Mouse (Mus musculus): ENCODE data around the gene Rps3. TPM values are rescaled to one million over a fixed set of nuclear protein-coding genes. Genes with fewer than 3 reads are reported as not detected.

Gene Rps3
- polyA plus RNA-seq, 1 experiment, result 757 TPM

GRCm38 (mm10) chr7:99489708-99490107 lies 6.2 kb upstream of the Rps3 start:
- TF ChIP-seq CTCF (IDR thresholded peaks at IDR 0.05; ENCODE audit: control insufficient read depth, insufficient read depth, low read length), result no peak
- no peak for TF ChIP-seq POLR2A (IDR thresholded peaks at IDR 0.05; ENCODE audit: borderline replicate concordance, control insufficient read depth, low read depth, low read length)
- H3K4me3 ChIP-seq (replicated peaks; ENCODE audit: control insufficient read depth, low read depth, low read length), result no peak overlapping the region
- 88% methylated on average over 5 of the region's 5 CpGs for WGBS

GRCm38 (mm10) chr7:99484679-99485078 lies 1.1 kb upstream of the Rps3 start:
- H3K4me3 ChIP-seq (replicated peaks; ENCODE audit: control insufficient read depth, low read depth, low read length), result no peak overlapping the region
- H3K4me1 ChIP-seq (ENCODE audit: control insufficient read depth, insufficient read depth, low read length), result peaks cover 2% of the 10 kb centered on the region
- TF ChIP-seq CTCF (IDR thresholded peaks at IDR 0.05; ENCODE audit: control insufficient read depth, insufficient read depth, low read length) (no peak), POLR2A (IDR thresholded peaks at IDR 0.05; ENCODE audit: borderline replicate concordance, control insufficient read depth, low read depth, low read length) (no peak)
- WGBS, result 88% methylated on average over 1 of the region's 1 CpGs
- H3K27ac ChIP-seq (ENCODE audit: control insufficient read depth, insufficient read depth, low read depth, low read length, poor library complexity), result no peak overlapping the region

More at GRCm38 (mm10) chr7:99489708-99490107, 6.2 kb upstream of the Rps3 start:
- Histone ChIP-seq H3K4me1 (ENCODE audit: control insufficient read depth, insufficient read depth, low read length) (no peaks in the 10 kb centered on the region), H3K27ac (ENCODE audit: control insufficient read depth, insufficient read depth, low read depth, low read length, poor library complexity) (no peak overlapping the region)

DNA sequence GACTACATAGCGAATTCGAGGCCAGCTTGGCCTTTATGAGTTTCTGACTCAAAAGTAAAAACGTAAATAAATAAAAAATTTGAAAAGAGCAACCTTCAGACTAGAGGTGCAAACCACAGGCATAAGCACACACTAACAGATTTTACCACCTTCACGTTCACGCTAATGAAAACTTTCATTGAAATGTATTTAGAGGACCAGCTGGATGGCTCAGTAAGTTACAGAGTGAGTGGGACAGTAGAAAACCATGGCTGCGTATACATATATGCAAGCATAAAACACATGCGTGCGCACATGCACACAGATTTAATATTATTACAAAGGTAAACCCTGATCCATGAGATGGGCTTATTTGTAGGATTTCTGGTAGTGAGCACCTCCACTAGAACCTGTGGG lies 384 bp upstream of the Rps3 start:
- no peak for TF ChIP-seq POLR2A (IDR thresholded peaks at IDR 0.05; ENCODE audit: borderline replicate concordance, control insufficient read depth, low read depth, low read length)
- Histone ChIP-seq H3K4me3 (replicated peaks; ENCODE audit: control insufficient read depth, low read depth, low read length) (peak overlapping the region; percentile 19), H3K4me1 (ENCODE audit: control insufficient read depth, insufficient read depth, low read length) (peaks cover 2% of the 10 kb centered on the region), H3K27ac (ENCODE audit: control insufficient read depth, insufficient read depth, low read depth, low read length, poor library complexity) (no peak overlapping the region)
- WGBS, result 45% methylated on average over 8 of the region's 8 CpGs

GRCm38 (mm10) chr7:99482637-99483036 lies 901 bp downstream of the Rps3 start:
- Histone ChIP-seq H3K4me1 (ENCODE audit: control insufficient read depth, insufficient read depth, low read length) (peaks cover 2% of the 10 kb centered on the region), H3K27ac (ENCODE audit: control insufficient read depth, insufficient read depth, low read depth, low read length, poor library complexity) (no peak overlapping the region), H3K4me3 (replicated peaks; ENCODE audit: control insufficient read depth, low read depth, low read length) (peak overlapping the region; percentile 95)
- TF ChIP-seq POLR2A (IDR thresholded peaks at IDR 0.05; ENCODE audit: borderline replicate concordance, control insufficient read depth, low read depth, low read length), result no peak
- TF ChIP-seq CTCF (IDR thresholded peaks at IDR 0.05; ENCODE audit: control insufficient read depth, insufficient read depth, low read length), result no peak
- 0% methylated on average over 6 of the region's 6 CpGs for WGBS

- WGBS, result 82% methylated on average over 5 of the region's 5 CpGs
- Histone ChIP-seq H3K4me1 (ENCODE audit: control insufficient read depth, insufficient read depth, low read length) (peaks cover 6% of the 10 kb centered on the region), H3K27ac (ENCODE audit: control insufficient read depth, insufficient read depth, low read depth, low read length, poor library complexity) (no peak overlapping the region), H3K4me3 (replicated peaks; ENCODE audit: control insufficient read depth, low read depth, low read length) (no peak overlapping the region)
- TF ChIP-seq POLR2A (IDR thresholded peaks at IDR 0.05; ENCODE audit: borderline replicate concordance, control insufficient read depth, low read depth, low read length) (no peak), CTCF (IDR thresholded peaks at IDR 0.05; ENCODE audit: control insufficient read depth, insufficient read depth, low read length) (no peak)
Observed at GRCm38 (mm10) chr7:99477235-99477634, 6.3 kb downstream of the Rps3 start.

DNA sequence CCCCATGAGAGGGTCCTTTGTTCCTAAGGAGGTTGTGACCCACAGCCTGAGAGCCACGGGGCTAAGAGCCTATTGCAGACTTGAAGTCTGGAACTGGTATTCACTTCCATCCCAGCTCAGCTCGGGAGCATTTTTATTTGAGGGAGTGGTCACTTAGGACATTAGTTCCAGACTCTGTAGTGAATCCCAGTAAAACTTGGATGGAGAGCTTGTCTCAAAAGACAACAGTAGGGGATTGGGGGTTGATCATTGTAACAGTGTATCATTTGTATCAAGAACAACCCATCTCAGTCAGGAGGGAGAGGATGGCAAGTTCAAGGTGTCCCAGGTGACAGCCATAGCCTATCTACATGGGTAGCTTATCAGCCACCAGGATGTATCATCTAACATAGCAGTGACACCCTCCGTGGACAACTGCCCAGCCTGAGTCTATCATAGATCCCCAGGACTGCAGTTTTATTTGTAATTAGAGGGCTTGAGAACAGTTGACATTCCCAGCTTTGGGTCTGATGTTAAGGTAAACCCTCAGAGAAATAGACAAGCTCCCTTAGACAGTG lies 6.9 kb downstream of the Rps3 start:
- Histone ChIP-seq H3K4me3 (replicated peaks; ENCODE audit: control insufficient read depth, low read depth, low read length) (no peak overlapping the region), H3K4me1 (ENCODE audit: control insufficient read depth, insufficient read depth, low read length) (peaks cover 4% of the 10 kb centered on the region), H3K27ac (ENCODE audit: control insufficient read depth, insufficient read depth, low read depth, low read length, poor library complexity) (no peak overlapping the region)
- TF ChIP-seq CTCF (IDR thresholded peaks at IDR 0.05; ENCODE audit: control insufficient read depth, insufficient read depth, low read length), result no peak
- WGBS, result 53% methylated on average over 3 of the region's 3 CpGs

- H3K27ac ChIP-seq (ENCODE audit: control insufficient read depth, insufficient read depth, low read depth, low read length, poor library complexity), result no peak overlapping the region
- TF ChIP-seq POLR2A (IDR thresholded peaks at IDR 0.05; ENCODE audit: borderline replicate concordance, control insufficient read depth, low read depth, low read length), result no peak
- TF ChIP-seq CTCF (IDR thresholded peaks at IDR 0.05; ENCODE audit: control insufficient read depth, insufficient read depth, low read length), result no peak
- WGBS, result 61% methylated on average over 2 of the region's 2 CpGs
- no peak overlapping the region for H3K4me3 ChIP-seq (replicated peaks; ENCODE audit: control insufficient read depth, low read depth, low read length)
- peaks cover 4% of the 10 kb centered on the region for H3K4me1 ChIP-seq (ENCODE audit: control insufficient read depth, insufficient read depth, low read length)
Observed at GRCm38 (mm10) chr7:99475562-99475911, 8.0 kb downstream of the Rps3 start.

DNA sequence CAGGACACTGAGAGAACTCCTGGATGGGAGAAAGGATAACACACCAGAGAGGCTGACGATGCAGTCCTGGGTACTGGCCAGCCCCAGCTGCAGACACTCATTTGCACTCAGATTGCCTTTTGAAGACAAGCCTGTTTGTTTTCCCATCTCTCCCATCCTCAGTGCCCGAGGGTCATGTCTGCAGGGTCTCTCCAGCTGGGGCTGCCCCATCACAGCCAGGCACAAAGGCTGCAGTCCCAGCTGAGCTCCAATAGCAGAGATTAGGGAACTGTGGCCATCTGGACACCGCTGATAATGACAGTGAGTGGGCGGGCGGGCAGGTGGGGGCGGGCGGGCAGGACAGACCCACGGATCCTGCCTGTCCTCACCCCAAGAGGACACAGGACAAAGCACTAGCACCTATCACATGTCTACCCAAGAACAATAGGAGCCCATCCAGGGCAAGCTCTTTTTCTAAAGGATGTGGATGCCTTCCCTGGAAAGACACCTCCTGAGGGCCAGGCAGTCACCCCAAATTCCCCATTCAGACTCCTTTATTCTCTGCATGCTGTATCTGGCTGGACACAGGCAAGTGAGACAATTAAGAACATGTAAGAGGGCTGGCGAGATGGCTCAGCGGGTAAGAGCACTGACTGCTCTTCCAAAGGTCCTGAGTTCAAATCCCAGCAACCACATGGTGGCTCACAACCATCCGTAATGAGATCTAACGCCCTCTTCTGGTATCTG lies 8.5 kb downstream of the Rps3 start:
- WGBS, result 57% methylated on average over 12 of the region's 12 CpGs
- Histone ChIP-seq H3K27ac (ENCODE audit: control insufficient read depth, insufficient read depth, low read depth, low read length, poor library complexity) (0 out of 2 replicates have a peak overlapping the region, but pooled peaks have one; percentile 7), H3K4me1 (ENCODE audit: control insufficient read depth, insufficient read depth, low read length) (peaks cover 4% of the 10 kb centered on the region), H3K4me3 (replicated peaks; ENCODE audit: control insufficient read depth, low read depth, low read length) (no peak overlapping the region)
- TF ChIP-seq POLR2A (IDR thresholded peaks at IDR 0.05; ENCODE audit: borderline replicate concordance, control insufficient read depth, low read depth, low read length), result no peak
- TF ChIP-seq CTCF (IDR thresholded peaks at IDR 0.05; ENCODE audit: control insufficient read depth, insufficient read depth, low read length), result no peak

All from bone marrow, adult 2 months (tissue).